Mouse (Mus musculus) spleen, adult 18-20 months (tissue): ENCODE measurements around the gene Olfr148.

ENCODE experiments used
- DNase-seq, 2 experiments: peaks; one replicate each; pipeline ENCODE4 v3.0.0; 2022; ENCODE audit warnings: mixed read lengths in 2 of 2

Olfr148 gene

GRCm38 (mm10) chr9:39610355-39610754 lies at the start of gene Olfr148:
TSS of gene Olfr148 (plus strand) at chr9:39610655.
- DNase-seq, result no peak

- DNase-seq, result no peak
These were observed 35.0 kb upstream of the Olfr148 start, which contains the start of gene Olfr959 for GRCm38 (mm10) chr9:39575469-39575868. TSS of gene Olfr959 (minus strand) at chr9:39575569.

- no peak for DNase-seq
These were observed 33.4 kb upstream of the Olfr148 start for GRCm38 (mm10) chr9:39577050-39577449.

- no peak for DNase-seq
These were observed 7.7 kb upstream of the Olfr148 start for GRCm38 (mm10) chr9:39602536-39603332.

GRCm38 (mm10) chr9:39603333-39603845 lies 7.1 kb upstream of the Olfr148 start:
- DNase-seq, result no peak

GRCm38 (mm10) chr9:39603999-39604453 lies 6.4 kb upstream of the Olfr148 start, which contains the start of gene AW551984:
TSS of gene AW551984 (minus strand) at chr9:39604403.
- no peak for DNase-seq

GRCm38 (mm10) chr9:39608497-39608896 lies 2.0 kb upstream of the Olfr148 start:
- no peak for DNase-seq

- no peak for DNase-seq
These were observed 1.5 kb downstream of the Olfr148 start for GRCm38 (mm10) chr9:39611953-39612352.

GRCm38 (mm10) chr9:39621073-39621472 lies 10.6 kb downstream of the Olfr148 start, which contains the start of gene Olfr960:
TSS of gene Olfr960 (plus strand) at chr9:39621373.
- no peak for DNase-seq

GRCm38 (mm10) chr9:39623783-39624182 lies 13.3 kb downstream of the Olfr148 start:
- no peak for DNase-seq

GRCm38 (mm10) chr9:39624711-39625110 lies 14.3 kb downstream of the Olfr148 start:
- no peak for DNase-seq

- DNase-seq, result no peak
These were observed 18.6 kb downstream of the Olfr148 start for GRCm38 (mm10) chr9:39629069-39629468.

GRCm38 (mm10) chr9:39633913-39634594 lies 23.6 kb downstream of the Olfr148 start:
- DNase-seq, result no peak

- DNase-seq, result no peak
These were observed 34.3 kb downstream of the Olfr148 start, which contains the start of gene Olfr961 for GRCm38 (mm10) chr9:39644785-39645184. TSS of gene Olfr961 (plus strand) at chr9:39645085.

GRCm38 (mm10) chr9:39647382-39647781 lies 36.9 kb downstream of the Olfr148 start:
- no peak for DNase-seq

- no peak for DNase-seq
These were observed 44.4 kb downstream of the Olfr148 start for GRCm38 (mm10) chr9:39654756-39655396.
